Mouse (Mus musculus) CH12.LX (cell line): ENCODE measurements around the gene Otud5. TPM values are rescaled to one million over a fixed set of nuclear protein-coding genes. Genes with fewer than 3 reads are reported as not detected.

Experiments used
- DNase-seq: peaks from one replicate; pipeline ENCODE4 v3.0.0-alpha.2; 2013; ENCODE audit errors: extremely low read depth
- H3K27ac ChIP-seq: 2 replicates; pipeline ENCODE4 v1.5.1; 2012; ENCODE audit warnings: low read depth, mild to moderate bottlenecking, control low read depth, moderate library complexity; ENCODE audit not compliant: insufficient read depth
- H3K27me3 ChIP-seq: replicated peaks from 2 replicates; pipeline ENCODE3; 2012; ENCODE audit warnings: inconsistent platforms
- H3K36me3 ChIP-seq, 2 experiments: replicated peaks in 1 of 2; 2 replicates each; pipeline versions ENCODE3 to v1.6.1; 2012; ENCODE audit warnings: inconsistent platforms in 1 of 2, low read length in 1 of 2, mild to moderate bottlenecking in 1 of 2, mixed read lengths in 1 of 2, moderate library complexity in 1 of 2; ENCODE audit not compliant: control insufficient read depth in 1 of 2, insufficient read depth in 1 of 2
- H3K4me1 ChIP-seq, 2 experiments: 2 replicates each; pipeline ENCODE4 v1.6.1; 2012; ENCODE audit warnings: inconsistent platforms in 1 of 2, moderate library complexity in 1 of 2; ENCODE audit not compliant: insufficient read depth in 2 of 2, control insufficient read depth in 1 of 2
- H3K4me2 ChIP-seq: 2 replicates; pipeline ENCODE4 v1.6.1; 2012; ENCODE audit warnings: low read depth, mild to moderate bottlenecking, control low read depth; ENCODE audit not compliant: poor library complexity, insufficient read depth, severe bottlenecking
- H3K4me3 ChIP-seq, 3 experiments: fragments of 150-350 bp in 1 of 3; sonication (generic) in 1 of 3; replicated peaks in 1 of 3; 2 replicates each; pipeline versions ENCODE3 to v1.5.1; 2011 to 2012; ENCODE audit warnings: low read depth in 2 of 3, low read length in 2 of 3, mild to moderate bottlenecking in 2 of 3, moderate library complexity in 2 of 3, control low read depth in 1 of 3, improper control_type of control experiment in 1 of 3, inconsistent platforms in 1 of 3, mixed read lengths in 1 of 3; ENCODE audit not compliant: poor library complexity in 1 of 3
- H3K79me2 ChIP-seq: replicated peaks from 2 replicates; pipeline ENCODE4 v1.6.1; 2012; ENCODE audit warnings: mild to moderate bottlenecking, moderate library complexity; ENCODE audit not compliant: control insufficient read depth, poor library complexity, insufficient read depth, severe bottlenecking; ENCODE audit errors: extremely low read depth
- H3K9ac ChIP-seq: 2 replicates; pipeline ENCODE4 v1.6.1; 2012; ENCODE audit warnings: low read depth, mild to moderate bottlenecking, control low read depth, moderate library complexity; ENCODE audit not compliant: insufficient read depth
- H3K9me3 ChIP-seq: replicated peaks from 2 replicates; pipeline ENCODE3; 2012; ENCODE audit warnings: low read length, inconsistent platforms, mixed read lengths
- BHLHE40 ChIP-seq: IDR thresholded peaks from 2 replicates; pipeline ENCODE4 v1.6.1; 2011; ENCODE audit warnings: mild to moderate bottlenecking, low read depth, low read length, improper control_type of control experiment
- EP300 ChIP-seq: IDR thresholded peaks from 2 replicates; pipeline ENCODE4 v1.6.1; 2011; ENCODE audit warnings: low read length, improper control_type of control experiment
- ETS1 ChIP-seq: conservative IDR thresholded peaks from 2 replicates; pipeline ENCODE4 v1.6.1; 2012; ENCODE audit warnings: low read depth, mild to moderate bottlenecking, inconsistent platforms, low read length, improper control_type of control experiment, moderate library complexity
- IRF4 ChIP-seq: IDR thresholded peaks from 2 replicates; pipeline ENCODE4 v1.6.1; 2014; ENCODE audit warnings: low read depth, mild to moderate bottlenecking, inconsistent platforms, low read length, improper control_type of control experiment
- JUN ChIP-seq: IDR thresholded peaks from 2 replicates; pipeline ENCODE4 v1.6.1; 2011; ENCODE audit warnings: low read depth, mild to moderate bottlenecking, low read length, improper control_type of control experiment, moderate library complexity; ENCODE audit not compliant: insufficient read depth
- KAT2A ChIP-seq: IDR thresholded peaks from 2 replicates; pipeline ENCODE4 v1.6.1; 2012; ENCODE audit warnings: low read length, improper control_type of control experiment, inconsistent platforms; ENCODE audit not compliant: insufficient replicate concordance
- MAFK ChIP-seq: IDR thresholded peaks from 2 replicates; pipeline ENCODE4 v1.6.1; 2011; ENCODE audit warnings: low read length, improper control_type of control experiment; ENCODE audit not compliant: insufficient replicate concordance
- MAX ChIP-seq: IDR thresholded peaks from 2 replicates; pipeline ENCODE4 v1.6.1; 2011; ENCODE audit warnings: low read length, improper control_type of control experiment
- MAZ ChIP-seq: IDR thresholded peaks from 2 replicates; pipeline ENCODE4 v1.6.1; 2012; ENCODE audit warnings: low read depth, mild to moderate bottlenecking, inconsistent platforms, low read length, improper control_type of control experiment, moderate library complexity
- MEF2A ChIP-seq: IDR thresholded peaks from 2 replicates; pipeline ENCODE4 v1.6.1; 2014; ENCODE audit warnings: low read depth, mild to moderate bottlenecking, inconsistent platforms, low read length, improper control_type of control experiment, borderline replicate concordance
- MYC ChIP-seq: IDR thresholded peaks from 2 replicates; pipeline ENCODE4 v1.6.1; 2011; ENCODE audit warnings: low read depth, mild to moderate bottlenecking, improper control_type of control experiment, low read length
- NRF1 ChIP-seq: IDR thresholded peaks from 2 replicates; pipeline ENCODE4 v1.6.1; 2014; ENCODE audit warnings: low read depth, mild to moderate bottlenecking, inconsistent platforms, low read length, improper control_type of control experiment, moderate library complexity
- PAX5 ChIP-seq: IDR thresholded peaks from 2 replicates; pipeline ENCODE4 v1.6.1; 2012; ENCODE audit warnings: low read length, inconsistent platforms, mixed read lengths
- RCOR1 ChIP-seq: conservative IDR thresholded peaks from 2 replicates; pipeline ENCODE4 v1.6.1; 2012; ENCODE audit warnings: low read depth, mild to moderate bottlenecking, inconsistent platforms, low read length, improper control_type of control experiment
- SMC3 ChIP-seq: IDR thresholded peaks from 2 replicates; pipeline ENCODE4 v1.6.1; 2011; ENCODE audit warnings: low read depth, low read length, improper control_type of control experiment
- TCF12 ChIP-seq: IDR thresholded peaks from 2 replicates; pipeline ENCODE4 v1.6.1; 2014; ENCODE audit warnings: low read depth, mild to moderate bottlenecking, inconsistent platforms, low read length, improper control_type of control experiment
- UBTF ChIP-seq: IDR thresholded peaks from 2 replicates; pipeline ENCODE4 v1.6.1; 2012; ENCODE audit warnings: low read depth, mild to moderate bottlenecking, inconsistent platforms, low read length, improper control_type of control experiment, moderate library complexity
- USF1 ChIP-seq: IDR thresholded peaks from 2 replicates; pipeline ENCODE4 v1.6.1; 2014; ENCODE audit warnings: low read depth, mild to moderate bottlenecking, inconsistent platforms, low read length, improper control_type of control experiment
- ZC3H11A ChIP-seq: IDR thresholded peaks from 2 replicates; pipeline ENCODE4 v1.6.1; 2012; ENCODE audit warnings: low read depth, mild to moderate bottlenecking, inconsistent platforms, low read length, improper control_type of control experiment
- dilution Hi-C: fragments of 300-500 bp; cut with MboI; formaldehyde crosslinking; loops from 2 replicates; pipeline ENCODE4 v1.14.3; 2020; ENCODE audit warnings: low sequenced_read_pairs; ENCODE audit not compliant: extremely low pct_unique_long_range_greater_than_20kb, extremely low pct_ligation_motif_present
- in situ Hi-C: fragments of 300-500 bp; cut with MboI; formaldehyde crosslinking; loops from 3 replicates; pipeline ENCODE4 v1.14.3; 2019; ENCODE audit warnings: low sequenced_read_pairs, low pct_ligation_motif_present, low pct_unique_long_range_greater_than_20kb, mixed read lengths
- polyA plus RNA-seq: library from polyadenylated mRNA; unstranded; fragments of >175 nt; gene quantifications from 2 replicates; pipeline ENCODE4 v1.2.1, GENCODE M21; 2012; ENCODE audit warnings: low read depth; ENCODE audit not compliant: insufficient read length
- total RNA-seq, 2 experiments: library from RNA; depleted of rRNA; stranded (reverse); fragments of 300-350 nt in 1 of 2; fragments of >200 nt in 1 of 2; gene quantifications; 2 replicates each; pipeline ENCODE4 v1.2.3; 2012 to 2014

Gene Otud5
- total and polyA plus RNA-seq, 3 experiments, result 58.0 to 92.7 (median 67.8) TPM

GRCm38 (mm10) chrX:7859191-7859753 lies 18.1 kb downstream of the Otud5 start (continued):
- TF ChIP-seq NRF1 (no peak), SMC3 (no peak), MAX (no peak), UBTF (no peak), MAFK (no peak), MYC (no peak), BHLHE40 (0 out of 2 replicates have a peak, but pooled peaks have one; percentile 4), PAX5 (no peak)

DNA sequence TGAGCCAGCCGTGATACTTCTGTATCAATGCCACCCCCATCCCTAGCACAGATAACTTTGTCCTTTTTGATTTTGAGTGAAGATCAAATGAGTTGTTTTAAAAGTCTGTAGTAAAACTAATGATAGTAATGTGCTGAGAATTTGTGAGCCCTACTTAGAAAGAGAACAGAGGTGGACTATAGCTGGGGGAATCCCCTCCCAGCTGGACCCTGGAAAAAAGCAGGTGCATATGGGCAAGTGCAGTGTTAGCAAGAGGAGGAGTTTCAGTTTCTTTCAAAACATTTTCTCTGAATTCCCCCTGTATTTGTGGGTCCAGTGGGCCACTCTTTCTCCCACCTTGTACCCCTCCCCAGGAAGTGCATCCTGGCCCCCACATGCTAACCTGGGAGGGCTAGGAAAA lies 22.0 kb downstream of the Otud5 start:
- H3K4me3 ChIP-seq, result no peak overlapping the region
- H3K9me3 ChIP-seq, result no peaks in the 10 kb centered on the region
- H3K4me2 ChIP-seq, result peak overlapping the region; percentile 50
- H3K4me1 ChIP-seq, result peaks cover 18 to 82% of the 10 kb centered on the region in 2 experiments
- peaks cover 6 to 12% of the 10 kb centered on the region in 2 experiments for H3K36me3 ChIP-seq
- no peak for DNase-seq
- peaks cover 34% of the 10 kb centered on the region for H3K79me2 ChIP-seq
- in situ Hi-C loops (no loop called here), dilution Hi-C loops (no loop called here)
- peak overlapping the region; percentile 48; the same call in 1 of the 2 replicates for H3K9ac ChIP-seq
- TF ChIP-seq ETS1, result peak; percentile 52
- peak; percentile 64; the same call in 1 of the 2 replicates for TF ChIP-seq RCOR1
- peak; percentile 74 for TF ChIP-seq IRF4
- TF ChIP-seq TCF12, result peak; percentile 92
- no peak for TF ChIP-seq KAT2A
- TF ChIP-seq USF1, result no peak
- no peak for TF ChIP-seq PAX5
- peak; percentile 56; the same call in 1 of the 2 replicates for TF ChIP-seq BHLHE40
- peak; percentile 51; the same call in 1 of the 2 replicates for TF ChIP-seq MAZ
- no peak for TF ChIP-seq ZC3H11A
- no peak for TF ChIP-seq JUN
- TF ChIP-seq MEF2A, result peak; percentile 80; the same call in 1 of the 2 replicates
- TF ChIP-seq EP300, result peak; percentile 88
- H3K27me3 ChIP-seq, result no peaks in the 10 kb centered on the region
- H3K27ac ChIP-seq, result peak overlapping the region; percentile 98
